Mouse (Mus musculus): ENCODE measurements at regions not wholly inside any gene's neighbourhood (a gene's known extent, or its start where the extent isn't known, plus 50 kb on each side); places are given as distances from the start of the nearest gene placed in this dataset.

GRCm38 (mm10) chr13:84565644-84566532 is 343.8 kb downstream of the Tmem161b start:
- WGBS (ENCODE audit: insufficient replicate concordance) = 74% methylated on average over 11 of the region's 11 CpGs
- ATAC-seq (no peak), DNase-seq (no peak)
- H3K27me3 ChIP-seq (ENCODE audit: insufficient read depth, low read length) = no peaks in the 10 kb centered on the region
- H3K4me3 ChIP-seq (ENCODE audit: low read depth, low read length) = no peak overlapping the region
- no peak overlapping the region for H3K4me2 ChIP-seq (ENCODE audit: low read depth, low read length)
- no peak overlapping the region for H3K9ac ChIP-seq (replicated peaks)
- no peaks in the 10 kb centered on the region for H3K36me3 ChIP-seq (replicated peaks; ENCODE audit: insufficient read depth, low read length)
- H3K27ac ChIP-seq (ENCODE audit: low read depth) = no peak overlapping the region
- TF ChIP-seq EP300 (IDR thresholded peaks at IDR 0.05; ENCODE audit: low read depth) (no peak), CTCF (IDR thresholded peaks at IDR 0.05; ENCODE audit: low read depth) (no peak)
- H3K4me1 ChIP-seq (ENCODE audit: insufficient read depth) = no peaks in the 10 kb centered on the region
- H3K9me3 ChIP-seq (ENCODE audit: low read length) = no peaks in the 10 kb centered on the region

- Histone ChIP-seq H3K36me3 (replicated peaks; ENCODE audit: insufficient read depth, low read length) (no peaks in the 10 kb centered on the region), H3K9ac (replicated peaks) (no peak overlapping the region), H3K4me1 (ENCODE audit: insufficient read depth) (no peaks in the 10 kb centered on the region), H3K27ac (ENCODE audit: low read depth) (no peak overlapping the region), H3K4me3 (ENCODE audit: low read depth, low read length) (no peak overlapping the region), H3K27me3 (ENCODE audit: insufficient read depth, low read length) (no peaks in the 10 kb centered on the region), H3K4me2 (ENCODE audit: low read depth, low read length) (no peak overlapping the region), H3K9me3 (ENCODE audit: low read length) (no peaks in the 10 kb centered on the region)
- no peak for DNase-seq
- WGBS (ENCODE audit: insufficient replicate concordance) = 77% methylated on average over 6 of the region's 6 CpGs
- ATAC-seq = no peak
- TF ChIP-seq CTCF (IDR thresholded peaks at IDR 0.05; ENCODE audit: low read depth) = no peak
- no peak for TF ChIP-seq EP300 (IDR thresholded peaks at IDR 0.05; ENCODE audit: low read depth)
Measured at GRCm38 (mm10) chr13:84566533-84566832, 344.4 kb downstream of the Tmem161b start.

- Histone ChIP-seq H3K4me1 (ENCODE audit: insufficient read depth) (no peaks in the 10 kb centered on the region), H3K9me3 (ENCODE audit: low read length) (no peaks in the 10 kb centered on the region), H3K9ac (replicated peaks) (no peak overlapping the region), H3K4me2 (ENCODE audit: low read depth, low read length) (no peak overlapping the region), H3K4me3 (ENCODE audit: low read depth, low read length) (no peak overlapping the region), H3K36me3 (replicated peaks; ENCODE audit: insufficient read depth, low read length) (no peaks in the 10 kb centered on the region), H3K27ac (ENCODE audit: low read depth) (no peak overlapping the region), H3K27me3 (ENCODE audit: insufficient read depth, low read length) (no peaks in the 10 kb centered on the region)
- ATAC-seq (no peak), DNase-seq (no peak)
- TF ChIP-seq CTCF (IDR thresholded peaks at IDR 0.05; ENCODE audit: low read depth) (no peak), EP300 (IDR thresholded peaks at IDR 0.05; ENCODE audit: low read depth) (no peak)
Measured at GRCm38 (mm10) chr13:84569371-84569770, 347.3 kb downstream of the Tmem161b start.

GRCm38 (mm10) chr13:84570206-84570605 is 348.1 kb downstream of the Tmem161b start:
- H3K27me3 ChIP-seq (ENCODE audit: insufficient read depth, low read length) = no peaks in the 10 kb centered on the region
- no peak for TF ChIP-seq EP300 (IDR thresholded peaks at IDR 0.05; ENCODE audit: low read depth)
- TF ChIP-seq CTCF (IDR thresholded peaks at IDR 0.05; ENCODE audit: low read depth) = no peak
- no peak overlapping the region for H3K9ac ChIP-seq (replicated peaks)
- ATAC-seq = no peak
- H3K4me1 ChIP-seq (ENCODE audit: insufficient read depth) = no peaks in the 10 kb centered on the region
- WGBS (ENCODE audit: insufficient replicate concordance) = 85% methylated on average over 2 of the region's 2 CpGs
- no peak for DNase-seq
- no peak overlapping the region for H3K4me2 ChIP-seq (ENCODE audit: low read depth, low read length)
- H3K36me3 ChIP-seq (replicated peaks; ENCODE audit: insufficient read depth, low read length) = no peaks in the 10 kb centered on the region
- no peaks in the 10 kb centered on the region for H3K9me3 ChIP-seq (ENCODE audit: low read length)
- H3K4me3 ChIP-seq (ENCODE audit: low read depth, low read length) = no peak overlapping the region
- H3K27ac ChIP-seq (ENCODE audit: low read depth) = no peak overlapping the region

- Histone ChIP-seq H3K9me3 (ENCODE audit: low read length) (no peaks in the 10 kb centered on the region), H3K4me3 (ENCODE audit: low read depth, low read length) (no peak overlapping the region), H3K4me2 (ENCODE audit: low read depth, low read length) (no peak overlapping the region), H3K36me3 (replicated peaks; ENCODE audit: insufficient read depth, low read length) (no peaks in the 10 kb centered on the region), H3K9ac (replicated peaks) (no peak overlapping the region), H3K27me3 (ENCODE audit: insufficient read depth, low read length) (no peaks in the 10 kb centered on the region), H3K4me1 (ENCODE audit: insufficient read depth) (no peaks in the 10 kb centered on the region), H3K27ac (ENCODE audit: low read depth) (no peak overlapping the region)
- TF ChIP-seq EP300 (IDR thresholded peaks at IDR 0.05; ENCODE audit: low read depth) (no peak), CTCF (IDR thresholded peaks at IDR 0.05; ENCODE audit: low read depth) (no peak)
- 46% methylated on average over 10 of the region's 10 CpGs for WGBS (ENCODE audit: insufficient replicate concordance)
- ATAC-seq (no peak), DNase-seq (no peak)
Measured at GRCm38 (mm10) chr13:84570984-84571844, 349.1 kb downstream of the Tmem161b start.

- no peak overlapping the region for H3K9ac ChIP-seq (replicated peaks)
- 79% methylated on average over 3 of the region's 3 CpGs for WGBS (ENCODE audit: insufficient replicate concordance)
- H3K27ac ChIP-seq (ENCODE audit: low read depth) = no peak overlapping the region
- H3K4me2 ChIP-seq (ENCODE audit: low read depth, low read length) = no peak overlapping the region
- DNase-seq (no peak), ATAC-seq (no peak)
- H3K9me3 ChIP-seq (ENCODE audit: low read length) = no peaks in the 10 kb centered on the region
- no peaks in the 10 kb centered on the region for H3K36me3 ChIP-seq (replicated peaks; ENCODE audit: insufficient read depth, low read length)
- no peak for TF ChIP-seq EP300 (IDR thresholded peaks at IDR 0.05; ENCODE audit: low read depth)
- no peak overlapping the region for H3K4me3 ChIP-seq (ENCODE audit: low read depth, low read length)
- no peaks in the 10 kb centered on the region for H3K27me3 ChIP-seq (ENCODE audit: insufficient read depth, low read length)
- H3K4me1 ChIP-seq (ENCODE audit: insufficient read depth) = no peaks in the 10 kb centered on the region
Measured at GRCm38 (mm10) chr13:84571845-84572193, 349.7 kb downstream of the Tmem161b start.

Data from liver, postnatal 0 days (tissue).